Mouse (Mus musculus): ENCODE measurements around the gene Gng3. TPM values are rescaled to one million over a fixed set of nuclear protein-coding genes. Genes with fewer than 3 reads are reported as not detected.
A peak's percentile ranks its signal among the peaks of the same experiment; 100 is the strongest.

Gene Gng3
- total and polyA plus RNA-seq, 3 experiments, result 0.15 to 2.5 TPM; not detected in 1

DNA sequence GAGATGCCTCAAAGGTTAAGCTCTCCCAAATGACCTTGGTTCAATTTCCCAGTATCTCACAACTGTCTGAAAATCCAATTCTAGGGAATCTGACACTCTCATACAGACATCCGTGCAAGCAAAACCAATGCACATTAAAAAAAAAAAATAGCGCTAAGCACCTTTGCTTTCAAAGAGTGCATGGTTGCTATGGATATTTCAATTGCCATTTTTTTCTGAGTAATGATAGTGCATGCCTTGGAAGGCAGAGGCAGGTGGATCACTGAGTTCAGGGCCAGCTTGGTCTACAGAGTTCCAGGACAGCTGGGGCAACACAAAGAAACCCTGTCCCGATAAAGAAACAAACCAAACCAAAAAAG, 42.0 kb upstream of the Gng3 start:
- TF ChIP-seq NRF1 (IDR thresholded peaks at IDR 0.05; ENCODE audit: insufficient read depth, low read depth, low read length, poor library complexity, severe bottlenecking) (no peak), E2F4 (IDR thresholded peaks at IDR 0.05; ENCODE audit: borderline replicate concordance, low read depth, low read length) (no peak), ZNF384 (IDR thresholded peaks at IDR 0.05; ENCODE audit: low read depth, low read length) (0 out of 2 replicates have a peak, but pooled peaks have one; percentile 4)
- Histone ChIP-seq H3K36me3 (ENCODE audit: control insufficient read depth in 1 of 2, insufficient read depth in 2 of 2, low read length in 2 of 2) (peaks cover 0 to 6% of the 10 kb centered on the region in 2 experiments; a peak in 3 of 4 replicates), H3K9me3 (replicated peaks; ENCODE audit: insufficient read depth, low read length) (no peaks in the 10 kb centered on the region), H3K4me1 (ENCODE audit: control insufficient read depth in 1 of 2, insufficient read depth in 2 of 2, low read length in 2 of 2) (0 out of 4 replicates have a peak, but pooled peaks cover 0 to 2% of the 10 kb centered on the region in 2 experiments), H3K4me3 (ENCODE audit: control insufficient read depth in 1 of 2, insufficient read depth in 1 of 2, low read depth in 2 of 2, low read length in 2 of 2) (peak overlapping the region; percentile 62 to 82), H3K79me2 (ENCODE audit: control insufficient read depth, insufficient read depth, low read length, poor library complexity) (peaks cover 7% of the 10 kb centered on the region), H3K27me3 (ENCODE audit: control insufficient read depth in 1 of 2, insufficient read depth in 2 of 2, low read length in 2 of 2) (no peaks in the 10 kb centered on the region), H3K27ac (ENCODE audit: control insufficient read depth, low read depth, low read length) (0 out of 2 replicates have a peak overlapping the region, but pooled peaks have one; percentile 3), H3K9ac (ENCODE audit: control insufficient read depth, low read depth, low read length, poor library complexity, severe bottlenecking) (peak overlapping the region; percentile 77)
- DNase-seq (ENCODE audit: low read depth, low spot score), result no peak

DNA sequence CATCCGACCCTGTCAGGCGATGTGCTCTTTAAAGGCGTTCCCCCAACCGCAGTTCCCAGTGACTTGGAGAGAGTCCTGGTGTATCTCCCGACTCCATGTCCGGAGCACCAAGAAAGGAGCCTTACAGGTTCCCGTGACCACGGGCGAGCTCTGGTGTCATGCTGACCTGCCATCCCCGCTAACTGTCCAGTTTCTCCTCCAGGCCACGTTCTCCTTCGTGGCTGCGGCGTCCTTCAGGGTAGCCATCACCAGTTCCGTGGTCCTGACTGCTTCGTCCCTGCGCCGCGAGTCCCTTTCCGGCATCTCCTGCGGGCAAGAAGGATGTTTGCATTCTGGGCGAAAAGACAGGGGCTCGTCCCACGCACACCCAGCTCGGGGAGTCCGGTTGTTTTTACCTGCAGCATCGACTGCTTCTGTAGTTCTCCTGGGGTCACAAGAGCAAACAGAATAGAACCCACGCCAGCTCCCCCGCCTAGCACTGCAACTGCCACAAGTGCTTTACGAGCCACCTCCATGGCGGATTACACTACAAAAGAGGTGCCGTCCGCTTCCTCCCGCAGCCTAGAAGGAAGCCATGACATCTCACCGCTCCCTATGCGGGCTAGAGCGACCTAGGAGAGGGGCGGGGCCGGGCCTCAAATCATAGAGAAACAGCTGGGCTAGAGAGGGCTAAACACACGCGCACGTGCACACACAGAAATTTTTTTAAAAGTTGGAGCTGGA, 41.5 kb upstream of the Gng3 start, which contains the start of gene Uqcc3:
Gene Uqcc3 (minus strand): TSS at position 613 of the 723 bp plus-strand sequence.
- peak within 1 kb of the TSS; percentile 79 for H3K9ac ChIP-seq (ENCODE audit: control insufficient read depth, low read depth, low read length, poor library complexity, severe bottlenecking)
- peak; percentile 95 for DNase-seq (ENCODE audit: low read depth, low spot score)
- H3K4me1 ChIP-seq (ENCODE audit: control insufficient read depth in 1 of 2, insufficient read depth in 2 of 2, low read length in 2 of 2), result 0 out of 4 replicates have a peak, but pooled peaks cover 0 to 2% of the 10 kb centered on the region in 2 experiments
- no peaks in the 10 kb centered on the region for H3K9me3 ChIP-seq (replicated peaks; ENCODE audit: insufficient read depth, low read length)
- H3K27ac ChIP-seq (ENCODE audit: control insufficient read depth, low read depth, low read length), result peak within 1 kb of the TSS; percentile 51
- H3K79me2 ChIP-seq (ENCODE audit: control insufficient read depth, insufficient read depth, low read length, poor library complexity), result peaks cover 7% of the 10 kb centered on the region
- H3K27me3 ChIP-seq (ENCODE audit: control insufficient read depth in 1 of 2, insufficient read depth in 2 of 2, low read length in 2 of 2), result no peaks in the 10 kb centered on the region
- H3K4me3 ChIP-seq (ENCODE audit: control insufficient read depth in 1 of 2, insufficient read depth in 1 of 2, low read depth in 2 of 2, low read length in 2 of 2), result peak within 1 kb of the TSS; percentile 77 to 82
- H3K36me3 ChIP-seq (ENCODE audit: control insufficient read depth in 1 of 2, insufficient read depth in 2 of 2, low read length in 2 of 2), result peaks cover 0 to 6% of the 10 kb centered on the region in 2 experiments
- TF ChIP-seq CHD2 (IDR thresholded peaks at IDR 0.05; ENCODE audit: low read length), result no peak
- TF ChIP-seq ELF1 (IDR thresholded peaks at IDR 0.05; ENCODE audit: low read depth, low read length), result peak; percentile 71
- TF ChIP-seq MAX (IDR thresholded peaks at IDR 0.05; ENCODE audit: low read length), result peak; percentile 99
- TF ChIP-seq MXI1 (IDR thresholded peaks at IDR 0.05; ENCODE audit: low read depth, low read length), result peak; percentile 100
- peak; percentile 92 for TF ChIP-seq HCFC1 (IDR thresholded peaks at IDR 0.05; ENCODE audit: low read depth, low read length)
- peak; percentile 83 to 93 for TF ChIP-seq POLR2A (IDR thresholded peaks at IDR 0.05; ENCODE audit: control insufficient read depth in 1 of 2, insufficient read depth in 1 of 2, low read depth in 1 of 2, low read length in 2 of 2, poor library complexity in 1 of 2)
- TF ChIP-seq RCOR1 (IDR thresholded peaks at IDR 0.05; ENCODE audit: low read depth, low read length), result peak; percentile 14; the same call in 1 of the 2 replicates
- TF ChIP-seq TCF12 (IDR thresholded peaks at IDR 0.05; ENCODE audit: low read depth, low read length), result peak; percentile 80
- peak; percentile 89 for TF ChIP-seq NELFE (IDR thresholded peaks at IDR 0.05; ENCODE audit: low read depth, low read length)
- no peak for TF ChIP-seq ZC3H11A (IDR thresholded peaks at IDR 0.05; ENCODE audit: low read depth, low read length)
- TF ChIP-seq NRF1 (IDR thresholded peaks at IDR 0.05; ENCODE audit: insufficient read depth, low read depth, low read length, poor library complexity, severe bottlenecking), result peak; percentile 43; the same call in 1 of the 2 replicates
- TF ChIP-seq SIN3A (IDR thresholded peaks at IDR 0.05; ENCODE audit: low read length), result peak; percentile 100
- TF ChIP-seq SMC3 (IDR thresholded peaks at IDR 0.05; ENCODE audit: low read depth, low read length), result no peak
- peak; percentile 99 for TF ChIP-seq MYC (IDR thresholded peaks at IDR 0.05; ENCODE audit: low read depth, low read length)
- TF ChIP-seq ZNF384 (IDR thresholded peaks at IDR 0.05; ENCODE audit: low read depth, low read length), result peak; percentile 96
- TF ChIP-seq GATA1 (IDR thresholded peaks at IDR 0.05; ENCODE audit: low read depth, low read length), result no peak
- TF ChIP-seq TAL1 (IDR thresholded peaks at IDR 0.05; ENCODE audit: low read length), result no peak
- TF ChIP-seq TBP (IDR thresholded peaks at IDR 0.05; ENCODE audit: low read depth, low read length), result peak; percentile 94
- peak; percentile 74; the same call in 1 of the 2 replicates for TF ChIP-seq POLR2AphosphoS2 (IDR thresholded peaks at IDR 0.05; ENCODE audit: low read length)
- TF ChIP-seq GABPA (IDR thresholded peaks at IDR 0.05; ENCODE audit: low read depth, low read length), result peak; percentile 70; the same call in 1 of the 2 replicates
- TF ChIP-seq CTCF (IDR thresholded peaks at IDR 0.05 in 2 of 3, conservative IDR thresholded peaks at IDR 0.05 in 1 of 3; ENCODE audit: control insufficient read depth in 1 of 3, insufficient read depth in 1 of 3, low read depth in 2 of 3, low read length in 3 of 3, poor library complexity in 1 of 3, severe bottlenecking in 1 of 3), result no peak
- 0 out of 2 replicates have a peak, but pooled peaks have one; percentile 18 for TF ChIP-seq UBTF (IDR thresholded peaks at IDR 0.05; ENCODE audit: borderline replicate concordance, insufficient read depth, low read depth, low read length)
- TF ChIP-seq USF1 (IDR thresholded peaks at IDR 0.05; ENCODE audit: low read depth, low read length), result peak; percentile 83
- peak; percentile 99 for TF ChIP-seq BHLHE40 (IDR thresholded peaks at IDR 0.05; ENCODE audit: borderline replicate concordance, low read depth, low read length)
- TF ChIP-seq KAT2A (conservative IDR thresholded peaks at IDR 0.05; ENCODE audit: low read depth, low read length), result peak; percentile 66; the same call in 1 of the 2 replicates
- peak; percentile 95 for TF ChIP-seq MAZ (IDR thresholded peaks at IDR 0.05; ENCODE audit: low read depth, low read length)
- peak; percentile 49; the same call in 1 of the 2 replicates for TF ChIP-seq MEF2A (IDR thresholded peaks at IDR 0.05; ENCODE audit: extremely low read depth, insufficient replicate concordance, low read depth, low read length, poor library complexity, severe bottlenecking)
- peak; percentile 50; the same call in 1 of the 2 replicates for TF ChIP-seq CHD1 (IDR thresholded peaks at IDR 0.05; ENCODE audit: low read depth, low read length)
